Mouse (Mus musculus) hindbrain, embryonic 12.5 days (tissue): ENCODE data around the gene Eif2ak4. TPM values are rescaled to one million over a fixed set of nuclear protein-coding genes. Genes with fewer than 3 reads are reported as not detected.

ENCODE experiments used
- ATAC-seq: fragments of 200-750 bp; cut with Nextera tagmentation; 2 replicates; pipeline ENCODE4 v1.8.0; 2017; ENCODE audit warnings: moderate TSS enrichment; ENCODE audit not compliant: low FRiP score
- H3K27ac ChIP-seq: fragments of 300-500 bp; sonication (generic); 2 replicates; pipeline ENCODE4 v1.5.1; 2016; ENCODE audit warnings: mild to moderate bottlenecking
- H3K27me3 ChIP-seq: fragments of 300-500 bp; sonication (generic); 2 replicates; pipeline ENCODE4 v1.6.1; 2016; ENCODE audit warnings: mild to moderate bottlenecking
- H3K36me3 ChIP-seq: fragments of 300-500 bp; sonication (generic); 2 replicates; pipeline ENCODE4 v1.6.1; 2016; ENCODE audit warnings: mild to moderate bottlenecking
- H3K4me1 ChIP-seq: fragments of 300-500 bp; sonication (generic); 2 replicates; pipeline ENCODE4 v1.6.1; 2016
- H3K4me2 ChIP-seq: fragments of 300-500 bp; sonication (generic); replicated peaks from 2 replicates; pipeline ENCODE4 v1.6.1; 2016; ENCODE audit warnings: mild to moderate bottlenecking
- H3K4me3 ChIP-seq: fragments of 300-500 bp; sonication (generic); 2 replicates; pipeline ENCODE4 v1.5.1; 2016; ENCODE audit warnings: mild to moderate bottlenecking
- H3K9ac ChIP-seq: fragments of 300-500 bp; sonication (generic); 2 replicates; pipeline ENCODE4 v1.6.1; 2016; ENCODE audit warnings: mild to moderate bottlenecking, moderate library complexity
- H3K9me3 ChIP-seq: fragments of 300-500 bp; sonication (generic); replicated peaks from 2 replicates; pipeline ENCODE4 v1.6.1; 2016; ENCODE audit warnings: mild to moderate bottlenecking
- WGBS: fragments of 180-500 bp; shearing (Covaris S2); methylation state at CpG from one replicate; pipeline ENCODE4 v1.1.7; 2016; 5-methylcytosine and 5-hydroxymethylcytosine counted together
- polyA plus RNA-seq: library from polyadenylated mRNA; unstranded; fragments of >200 nt; fragmentation: Nextera tagmentation; extraction: Ambion mirVana; gene quantifications from 2 replicates; pipeline ENCODE4 v1.2.1, GENCODE M21; 2016

The Eif2ak4 gene
- polyA plus RNA-seq, 1 experiment from 2014 or later = 13.2 TPM

GRCm38 (mm10) chr2:118412821-118413220 is 24.4 kb downstream of the Eif2ak4 start:
- H3K4me3 ChIP-seq = no peak overlapping the region
- ATAC-seq = no peak
- no peaks in the 10 kb centered on the region for H3K27me3 ChIP-seq
- H3K4me2 ChIP-seq = no peak overlapping the region
- H3K27ac ChIP-seq = no peak overlapping the region
- H3K4me1 ChIP-seq = no peaks in the 10 kb centered on the region
- no peaks in the 10 kb centered on the region for H3K9me3 ChIP-seq
- peaks cover 43% of the 10 kb centered on the region for H3K36me3 ChIP-seq
- whole genome bisulfite sequencing = 92% methylated on average over 11 of the region's 11 CpGs
- H3K9ac ChIP-seq = no peak overlapping the region

- Histone ChIP-seq H3K27ac (no peak overlapping the region), H3K27me3 (no peaks in the 10 kb centered on the region), H3K36me3 (peaks cover 57% of the 10 kb centered on the region), H3K4me1 (no peaks in the 10 kb centered on the region), H3K9me3 (no peaks in the 10 kb centered on the region), H3K4me3 (no peak overlapping the region), H3K4me2 (no peak overlapping the region), H3K9ac (no peak overlapping the region)
- no peak for ATAC-seq
- 91% methylated on average over 6 of the region's 6 CpGs for WGBS
These were observed 27.4 kb downstream of the Eif2ak4 start for GRCm38 (mm10) chr2:118415601-118416355.

- ATAC-seq = no peak
- WGBS = 93% methylated on average over 4 of the region's 4 CpGs
- H3K36me3 ChIP-seq = peaks cover 59% of the 10 kb centered on the region
These were observed 29.7 kb downstream of the Eif2ak4 start for GRCm38 (mm10) chr2:118418076-118418475.

GRCm38 (mm10) chr2:118421951-118422350 is 33.5 kb downstream of the Eif2ak4 start:
- peaks cover 47% of the 10 kb centered on the region for H3K36me3 ChIP-seq
- ATAC-seq = no peak

More at GRCm38 (mm10) chr2:118418076-118418475, 29.7 kb downstream of the Eif2ak4 start:
- H3K27ac ChIP-seq = no peak overlapping the region
- no peak overlapping the region for H3K4me2 ChIP-seq
- H3K9ac ChIP-seq = no peak overlapping the region
- H3K4me1 ChIP-seq = no peaks in the 10 kb centered on the region
- H3K9me3 ChIP-seq = no peaks in the 10 kb centered on the region
- H3K4me3 ChIP-seq = no peak overlapping the region
- no peaks in the 10 kb centered on the region for H3K27me3 ChIP-seq

GRCm38 (mm10) chr2:118422385-118422784 is 34.0 kb downstream of the Eif2ak4 start:
- no peak overlapping the region for H3K4me3 ChIP-seq
- 79% methylated on average over 8 of the region's 8 CpGs for WGBS
- no peaks in the 10 kb centered on the region for H3K9me3 ChIP-seq
- no peak overlapping the region for H3K4me2 ChIP-seq
- no peak for ATAC-seq
- H3K36me3 ChIP-seq = peaks cover 51% of the 10 kb centered on the region
- H3K27ac ChIP-seq = no peak overlapping the region
- no peaks in the 10 kb centered on the region for H3K4me1 ChIP-seq
- no peak overlapping the region for H3K9ac ChIP-seq
- no peaks in the 10 kb centered on the region for H3K27me3 ChIP-seq

More at GRCm38 (mm10) chr2:118421951-118422350, 33.5 kb downstream of the Eif2ak4 start:
- 89% methylated on average over 15 of the region's 15 CpGs for WGBS
- Histone ChIP-seq H3K4me1 (no peaks in the 10 kb centered on the region), H3K4me3 (no peak overlapping the region), H3K27ac (no peak overlapping the region), H3K4me2 (no peak overlapping the region), H3K27me3 (no peaks in the 10 kb centered on the region), H3K9me3 (no peaks in the 10 kb centered on the region), H3K9ac (no peak overlapping the region)

GRCm38 (mm10) chr2:118428296-118428695 is 39.9 kb downstream of the Eif2ak4 start:
- Histone ChIP-seq H3K4me3 (no peak overlapping the region), H3K4me2 (no peak overlapping the region), H3K9me3 (no peaks in the 10 kb centered on the region), H3K27ac (no peak overlapping the region), H3K9ac (no peak overlapping the region), H3K4me1 (no peaks in the 10 kb centered on the region), H3K27me3 (no peaks in the 10 kb centered on the region), H3K36me3 (peaks cover 53% of the 10 kb centered on the region)
- ATAC-seq = no peak
- WGBS = 83% methylated on average over 6 of the region's 6 CpGs

GRCm38 (mm10) chr2:118429297-118429696 is 40.9 kb downstream of the Eif2ak4 start:
- H3K36me3 ChIP-seq = peaks cover 51% of the 10 kb centered on the region
- H3K9me3 ChIP-seq = no peaks in the 10 kb centered on the region
- no peak overlapping the region for H3K27ac ChIP-seq
- H3K4me1 ChIP-seq = no peaks in the 10 kb centered on the region
- ATAC-seq = no peak
- H3K27me3 ChIP-seq = no peaks in the 10 kb centered on the region
- WGBS = 83% methylated on average over 9 of the region's 9 CpGs
- no peak overlapping the region for H3K4me3 ChIP-seq
- H3K9ac ChIP-seq = no peak overlapping the region
- no peak overlapping the region for H3K4me2 ChIP-seq

GRCm38 (mm10) chr2:118430630-118431029 is 42.2 kb downstream of the Eif2ak4 start:
- 81% methylated on average over 16 of the region's 16 CpGs for WGBS
- no peak for ATAC-seq
- H3K36me3 ChIP-seq = peaks cover 56% of the 10 kb centered on the region
- no peak overlapping the region for H3K4me3 ChIP-seq
- H3K27me3 ChIP-seq = no peaks in the 10 kb centered on the region
- H3K9me3 ChIP-seq = no peaks in the 10 kb centered on the region
- no peak overlapping the region for H3K27ac ChIP-seq
- no peak overlapping the region for H3K9ac ChIP-seq
- no peak overlapping the region for H3K4me2 ChIP-seq
- no peaks in the 10 kb centered on the region for H3K4me1 ChIP-seq

- Histone ChIP-seq H3K4me2 (no peak overlapping the region), H3K9me3 (no peaks in the 10 kb centered on the region), H3K27me3 (no peaks in the 10 kb centered on the region), H3K9ac (no peak overlapping the region), H3K27ac (no peak overlapping the region), H3K4me1 (no peaks in the 10 kb centered on the region), H3K36me3 (peaks cover 60% of the 10 kb centered on the region), H3K4me3 (no peak overlapping the region)
- ATAC-seq = no peak
- 68% methylated on average over 5 of the region's 5 CpGs for WGBS
These were observed 43.2 kb downstream of the Eif2ak4 start for GRCm38 (mm10) chr2:118431589-118431988.

GRCm38 (mm10) chr2:118442172-118442571 is 53.8 kb downstream of the Eif2ak4 start:
- WGBS = 75% methylated on average over 5 of the region's 5 CpGs
- no peak overlapping the region for H3K4me2 ChIP-seq
- no peaks in the 10 kb centered on the region for H3K27me3 ChIP-seq
- no peaks in the 10 kb centered on the region; the same call in 1 of the 2 replicates for H3K4me1 ChIP-seq
- no peaks in the 10 kb centered on the region for H3K9me3 ChIP-seq
- no peak overlapping the region for H3K9ac ChIP-seq
- no peak for ATAC-seq
- H3K27ac ChIP-seq = no peak overlapping the region
- no peak overlapping the region for H3K4me3 ChIP-seq
- H3K36me3 ChIP-seq = peaks cover 35% of the 10 kb centered on the region

GRCm38 (mm10) chr2:118442723-118443122 is 54.3 kb downstream of the Eif2ak4 start:
- Histone ChIP-seq H3K9me3 (no peaks in the 10 kb centered on the region), H3K27ac (no peak overlapping the region), H3K27me3 (no peaks in the 10 kb centered on the region), H3K9ac (no peak overlapping the region), H3K4me2 (no peak overlapping the region), H3K4me1 (no peaks in the 10 kb centered on the region; the same call in 1 of the 2 replicates), H3K36me3 (peaks cover 31% of the 10 kb centered on the region), H3K4me3 (no peak overlapping the region)
- ATAC-seq = no peak
- 95% methylated on average over 4 of the region's 4 CpGs for WGBS

GRCm38 (mm10) chr2:118445696-118446674 is 57.6 kb downstream of the Eif2ak4 start:
- ATAC-seq = no peak
- no peak overlapping the region for H3K9ac ChIP-seq
- 57% methylated on average over 13 of the region's 13 CpGs for WGBS
- H3K27me3 ChIP-seq = no peaks in the 10 kb centered on the region
- no peaks in the 10 kb centered on the region; the same call in 1 of the 2 replicates for H3K4me1 ChIP-seq
- no peak overlapping the region for H3K4me2 ChIP-seq
- no peaks in the 10 kb centered on the region for H3K9me3 ChIP-seq
- H3K4me3 ChIP-seq = no peak overlapping the region
- peaks cover 26% of the 10 kb centered on the region for H3K36me3 ChIP-seq
- H3K27ac ChIP-seq = no peak overlapping the region
